Mouse (Mus musculus) urinary bladder, postnatal 4 days (tissue): Measurements from ENCODE around the gene Hnrnpm.
"Not testable (repeated sequence)": the region's sequence is repeated elsewhere in the genome, so short reads cannot be mapped to it uniquely, and the experiment has no call there.

Source experiments
- DNase-seq, 2 experiments: peaks; one replicate each; pipeline ENCODE4 v3.0.0; 2021 to 2022; ENCODE audit warnings: low spot score in 2 of 2

The Hnrnpm gene

DNA sequence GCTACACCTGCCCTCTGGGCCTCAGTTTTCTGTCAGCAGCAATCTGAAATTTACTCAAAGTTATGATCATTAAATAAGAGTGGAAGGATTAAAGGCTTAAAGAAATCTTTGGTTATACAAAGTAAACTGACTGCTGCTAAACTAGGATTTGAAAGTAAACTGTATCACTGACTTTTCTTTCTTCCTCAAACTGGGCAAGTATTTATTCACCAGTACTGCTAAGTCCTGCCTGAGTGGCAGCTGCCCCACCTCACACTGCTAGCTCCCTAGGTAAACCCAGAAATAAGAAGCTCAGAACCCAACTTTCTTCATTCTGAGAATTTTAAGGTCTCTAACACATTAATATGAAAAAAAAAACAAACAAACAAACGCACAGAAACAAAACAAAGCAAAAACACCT, 12.8 kb downstream of the Hnrnpm start:
- DNase-seq = no peak

DNA sequence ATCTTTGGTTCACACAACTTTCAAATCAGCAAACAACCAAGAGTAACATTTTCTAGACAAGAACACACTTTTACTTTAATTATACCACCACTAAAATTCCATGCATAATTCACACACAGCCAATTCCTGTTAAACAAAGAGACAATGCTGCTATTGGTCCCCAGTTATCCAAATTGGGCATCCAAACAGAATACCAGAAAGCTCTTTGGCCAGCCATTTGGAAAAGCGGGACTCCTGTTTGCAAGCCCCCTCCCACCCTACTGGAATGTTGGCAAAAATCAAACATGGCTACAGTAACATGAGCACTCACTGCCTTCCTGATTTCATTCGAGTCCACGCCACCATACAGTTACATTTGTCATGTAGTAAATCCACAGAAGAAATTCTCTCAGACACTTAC, 17.0 kb downstream of the Hnrnpm start:
- no peak for DNase-seq

DNA sequence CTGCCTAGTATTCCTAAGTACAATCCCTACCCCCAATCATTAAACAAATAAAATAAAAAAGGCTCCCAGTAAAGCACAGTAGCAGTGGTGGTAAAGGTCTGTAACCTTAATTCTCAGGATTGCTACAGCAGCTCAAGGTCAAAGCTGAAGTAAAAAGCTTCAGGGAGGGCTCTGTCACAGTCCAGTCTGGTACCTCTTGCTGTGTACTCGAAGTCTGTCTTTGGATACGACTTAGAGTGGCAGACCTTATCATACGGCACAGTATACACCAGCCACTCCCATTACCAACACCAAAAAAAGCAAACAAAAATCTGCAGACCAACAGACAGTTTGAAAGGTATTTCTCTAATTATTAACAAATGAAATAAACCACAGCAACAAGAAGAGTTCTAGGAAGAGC, 19.8 kb downstream of the Hnrnpm start:
- no peak for DNase-seq

DNA sequence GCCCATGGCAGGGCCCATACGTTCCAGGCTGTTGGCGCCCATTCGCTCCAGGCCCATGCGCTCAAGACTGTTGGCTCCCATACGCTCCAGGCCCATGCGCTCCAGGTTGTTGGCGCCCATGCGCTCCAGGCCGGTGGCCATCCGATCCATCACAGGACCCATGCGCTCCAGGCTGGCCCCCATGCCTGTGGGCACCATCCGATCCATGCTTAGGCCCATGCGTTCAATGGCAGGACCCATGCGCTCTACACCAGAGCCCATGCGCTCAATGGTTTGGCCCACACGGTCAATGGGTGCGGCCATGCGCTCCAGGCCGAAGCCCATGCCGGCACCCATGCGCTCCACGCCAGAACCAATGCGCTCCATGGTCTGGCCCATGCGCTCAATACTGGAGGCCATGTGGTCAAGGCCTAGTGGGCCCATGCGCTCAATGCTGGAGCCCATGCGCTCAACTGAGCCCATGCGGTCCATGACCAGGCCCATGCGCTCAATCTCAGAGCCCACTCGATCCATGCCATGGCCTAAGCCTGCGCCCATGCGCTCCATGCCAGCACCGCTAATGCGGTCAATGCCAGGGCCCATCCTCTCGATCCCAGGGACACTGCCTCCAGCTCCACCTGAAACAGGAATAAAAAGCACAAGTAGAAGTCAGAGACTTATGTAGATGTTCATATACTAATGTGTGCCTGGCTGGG, 36.7 kb downstream of the Hnrnpm start:
- no peak for DNase-seq

DNA sequence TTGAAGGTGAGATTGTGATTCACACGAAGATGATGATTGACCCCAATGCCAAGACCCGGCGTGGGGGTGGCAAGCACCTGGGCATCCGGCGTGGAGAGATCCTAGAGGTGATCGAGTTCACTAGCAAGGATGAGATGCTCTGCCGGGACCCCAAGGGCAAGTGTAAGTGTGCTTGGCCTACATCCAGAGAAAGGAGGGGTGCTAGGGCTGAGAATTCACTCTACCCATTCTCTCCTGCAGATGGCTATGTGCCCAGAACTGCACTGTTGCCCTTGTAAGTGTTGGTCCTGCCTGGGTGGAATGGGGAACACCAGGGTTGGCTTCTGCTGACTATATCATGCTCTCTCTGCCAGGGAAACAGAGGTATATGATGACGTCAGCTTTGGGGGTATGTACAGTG, 41.6 kb downstream of the Hnrnpm start:
- no peak for DNase-seq

DNA sequence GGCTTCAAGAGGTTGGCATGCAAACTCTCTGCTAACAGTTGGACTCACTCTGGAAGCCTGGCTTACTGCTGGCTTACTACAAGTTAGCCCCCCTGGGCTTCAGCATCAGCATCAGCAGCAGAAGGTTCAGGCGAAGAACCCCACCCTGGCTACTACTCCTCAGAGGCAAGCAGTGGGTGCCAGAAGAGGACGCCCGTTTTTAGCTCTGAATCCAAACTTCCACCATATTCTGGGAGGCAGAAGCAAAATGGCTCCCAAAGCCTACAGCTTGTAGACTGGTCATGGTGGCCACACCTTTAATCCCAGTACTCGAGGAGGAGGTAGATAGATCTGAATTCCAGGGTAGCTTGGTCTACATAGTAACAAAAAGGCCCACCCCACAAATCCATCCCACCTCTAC, 42.6 kb downstream of the Hnrnpm start:
- DNase-seq = no peak

DNA sequence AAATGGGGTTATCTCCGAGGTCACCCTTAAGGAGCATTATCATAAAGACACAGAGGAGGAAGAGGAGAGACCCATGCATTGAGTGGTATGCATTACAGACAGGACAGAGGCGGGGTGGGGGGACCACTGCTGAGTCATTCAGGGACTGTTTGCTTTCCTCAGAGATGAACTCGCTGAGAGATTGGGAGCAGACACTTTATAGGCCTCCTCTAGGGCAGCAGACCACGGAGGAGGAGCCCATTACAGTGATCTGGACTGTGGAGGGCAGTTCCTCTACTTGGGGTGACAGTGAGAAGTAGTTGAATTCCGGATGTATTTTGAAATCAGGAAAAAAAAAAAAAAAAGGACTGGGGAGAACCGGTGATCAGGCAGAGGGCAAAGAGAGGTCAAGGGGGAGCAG, 46.9 kb downstream of the Hnrnpm start:
- DNase-seq = no peak

DNA sequence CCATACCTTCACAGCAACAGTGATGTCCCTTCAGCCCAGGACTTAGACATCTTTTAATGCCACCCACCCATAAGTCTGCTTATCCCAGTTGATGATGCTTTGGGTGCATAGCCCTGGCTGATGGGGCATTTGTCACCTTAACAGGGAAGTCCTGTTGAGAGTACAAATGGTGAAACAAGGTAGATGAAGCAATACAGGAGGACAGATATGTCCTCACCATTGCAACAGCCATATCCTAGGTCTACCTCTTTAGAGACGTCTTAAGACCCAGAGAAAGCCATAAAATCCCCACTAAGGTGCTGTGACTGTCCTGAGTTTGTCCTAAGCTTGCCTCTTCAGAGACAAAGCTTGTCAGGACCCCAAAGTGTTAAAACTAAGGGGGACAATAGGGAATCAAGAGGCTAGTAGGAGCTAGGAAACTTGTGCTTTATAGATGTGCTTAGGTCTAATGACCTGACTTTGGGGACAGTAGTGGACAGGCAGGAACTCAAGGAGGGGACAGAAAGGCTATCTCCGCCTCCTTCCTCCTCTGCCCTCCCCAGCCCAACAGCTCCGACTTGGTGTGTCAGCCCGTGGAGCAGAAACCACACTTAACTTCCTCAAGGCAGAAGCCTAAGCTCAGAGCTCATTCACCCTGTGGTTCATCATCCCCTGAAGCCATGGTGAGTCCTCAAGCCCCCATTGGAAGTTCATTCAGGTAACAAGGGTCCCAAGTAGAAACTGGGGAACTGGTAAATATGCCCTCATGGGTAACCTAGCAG, 49.0 kb downstream of the Hnrnpm start, which contains the start of gene Pram1:
TSS of gene Pram1 (plus strand) at position 541 of the 761 bp plus-strand sequence.
- no peak for DNase-seq

DNA sequence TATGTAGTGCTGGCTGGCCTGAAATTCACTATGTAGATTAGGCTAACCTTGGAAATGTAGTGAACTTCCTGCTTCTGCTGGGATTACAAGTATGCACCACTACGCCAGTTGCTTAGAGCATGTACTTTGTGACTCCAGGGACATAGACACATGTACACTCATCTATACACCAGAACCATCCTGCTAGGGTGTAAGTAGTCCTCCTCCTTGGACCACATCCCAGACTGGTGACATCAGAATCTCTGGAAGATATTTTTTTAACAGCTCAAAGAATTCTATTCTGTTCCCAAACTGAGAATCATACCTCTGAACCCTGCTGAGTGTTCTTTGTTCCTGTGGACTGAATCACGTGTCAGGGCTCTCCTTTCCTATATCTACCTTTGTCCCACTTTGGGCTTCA, 49.6 kb downstream of the Hnrnpm start:
- no peak for DNase-seq

DNA sequence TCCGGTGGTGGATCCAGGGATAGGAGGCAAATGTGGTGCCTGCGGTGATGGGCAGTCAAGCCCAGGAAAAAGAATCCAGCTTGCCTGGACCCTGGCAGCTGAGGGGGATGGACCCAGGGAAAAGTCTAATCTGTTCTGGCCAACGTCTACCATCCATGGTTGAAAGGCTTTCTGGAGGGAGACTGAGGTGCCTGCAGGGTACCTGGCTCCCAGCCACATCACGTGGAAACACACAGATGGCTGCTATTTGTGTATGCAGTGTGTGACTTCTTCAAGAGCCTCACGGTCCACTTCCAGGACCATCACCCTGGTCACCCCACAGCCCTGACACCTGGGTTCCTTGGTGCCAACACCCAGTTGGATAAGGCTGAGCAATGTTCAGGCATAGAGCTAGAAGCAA, 54.9 kb downstream of the Hnrnpm start:
- DNase-seq = no peak

DNA sequence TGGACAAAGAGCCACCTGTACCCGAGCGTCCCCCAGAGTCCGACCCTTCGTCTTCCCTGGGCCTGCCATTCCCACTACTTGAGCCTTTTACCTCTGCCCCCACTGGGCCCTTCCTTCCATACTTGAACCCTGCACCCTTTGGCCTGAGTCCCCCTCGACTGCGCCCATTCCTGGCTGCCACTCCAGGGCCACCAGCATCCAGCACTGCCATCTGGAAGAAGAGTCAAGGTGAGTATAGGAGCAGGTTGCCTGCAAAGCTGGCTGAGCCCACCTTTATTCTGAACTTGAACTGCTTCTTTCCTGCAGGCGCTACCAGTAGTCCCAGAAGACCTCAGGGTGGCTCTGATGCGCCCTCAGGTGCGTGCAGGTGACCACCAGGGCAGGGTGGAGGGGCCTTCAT, 55.4 kb downstream of the Hnrnpm start:
- DNase-seq = no peak

DNA sequence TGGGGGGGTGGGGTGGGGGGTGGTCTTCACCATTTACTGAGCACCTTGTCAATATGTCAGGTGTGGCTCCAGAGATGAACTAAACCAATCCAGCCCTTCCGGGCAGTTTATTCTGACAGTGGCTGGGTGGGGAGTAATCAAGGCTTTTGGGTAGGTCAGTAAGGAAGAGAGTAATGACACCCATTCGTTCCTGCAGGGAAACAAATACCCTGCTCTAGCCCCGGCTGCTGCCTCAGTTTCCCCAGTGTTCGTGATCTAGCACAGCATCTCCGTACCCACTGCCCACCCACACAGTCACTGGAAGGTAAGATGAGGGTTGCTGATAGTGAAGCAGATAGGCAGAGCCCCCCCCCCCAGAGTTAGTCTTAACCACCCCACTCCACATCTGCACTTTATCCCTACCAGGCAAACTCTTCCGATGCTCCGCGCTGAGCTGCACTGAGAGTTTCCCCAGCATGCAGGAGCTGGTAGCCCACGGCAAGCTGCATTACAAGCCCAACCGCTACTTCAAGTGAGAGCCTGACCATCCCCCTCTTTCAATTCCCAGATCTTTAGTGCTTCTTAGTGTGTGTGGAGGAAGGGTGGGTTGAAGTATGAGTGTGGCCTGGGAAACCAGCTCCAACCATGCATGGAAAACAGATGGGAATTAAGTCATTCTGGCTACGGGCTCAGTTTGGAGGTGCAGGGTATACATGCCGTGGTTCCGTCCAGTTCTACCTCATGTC, 56.3 kb downstream of the Hnrnpm start:
- no peak for DNase-seq

DNA sequence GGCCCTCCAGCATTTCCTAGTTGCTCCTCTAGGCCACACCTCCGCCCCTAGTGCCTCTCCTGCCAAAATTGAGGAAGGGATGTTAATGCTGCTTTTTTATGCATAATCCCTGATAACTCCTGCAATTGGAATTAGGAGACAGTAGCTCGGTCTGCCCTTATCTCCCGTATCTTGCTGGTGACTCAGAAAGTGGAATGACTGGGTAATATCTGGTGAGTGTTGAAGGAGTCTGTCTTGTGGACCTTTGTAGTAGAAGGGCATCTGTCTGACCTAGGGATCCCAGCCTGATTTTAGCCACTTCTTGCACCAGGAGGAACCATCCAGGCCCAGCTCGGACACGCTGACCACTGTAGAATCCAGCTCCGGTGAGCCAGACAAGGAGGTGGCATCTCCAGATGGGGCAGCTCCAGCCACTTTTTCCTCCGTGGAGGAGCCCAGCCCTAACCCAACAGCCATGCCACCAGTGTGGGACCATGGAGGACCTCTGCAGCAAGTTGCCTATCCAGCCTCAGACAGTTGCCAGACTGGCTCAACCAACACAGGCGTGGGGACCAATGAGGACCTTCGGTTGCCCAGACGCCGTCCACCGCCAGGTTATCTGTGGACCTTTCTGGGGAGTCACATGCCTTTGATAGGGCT, 57.1 kb downstream of the Hnrnpm start:
- DNase-seq = no peak

DNA sequence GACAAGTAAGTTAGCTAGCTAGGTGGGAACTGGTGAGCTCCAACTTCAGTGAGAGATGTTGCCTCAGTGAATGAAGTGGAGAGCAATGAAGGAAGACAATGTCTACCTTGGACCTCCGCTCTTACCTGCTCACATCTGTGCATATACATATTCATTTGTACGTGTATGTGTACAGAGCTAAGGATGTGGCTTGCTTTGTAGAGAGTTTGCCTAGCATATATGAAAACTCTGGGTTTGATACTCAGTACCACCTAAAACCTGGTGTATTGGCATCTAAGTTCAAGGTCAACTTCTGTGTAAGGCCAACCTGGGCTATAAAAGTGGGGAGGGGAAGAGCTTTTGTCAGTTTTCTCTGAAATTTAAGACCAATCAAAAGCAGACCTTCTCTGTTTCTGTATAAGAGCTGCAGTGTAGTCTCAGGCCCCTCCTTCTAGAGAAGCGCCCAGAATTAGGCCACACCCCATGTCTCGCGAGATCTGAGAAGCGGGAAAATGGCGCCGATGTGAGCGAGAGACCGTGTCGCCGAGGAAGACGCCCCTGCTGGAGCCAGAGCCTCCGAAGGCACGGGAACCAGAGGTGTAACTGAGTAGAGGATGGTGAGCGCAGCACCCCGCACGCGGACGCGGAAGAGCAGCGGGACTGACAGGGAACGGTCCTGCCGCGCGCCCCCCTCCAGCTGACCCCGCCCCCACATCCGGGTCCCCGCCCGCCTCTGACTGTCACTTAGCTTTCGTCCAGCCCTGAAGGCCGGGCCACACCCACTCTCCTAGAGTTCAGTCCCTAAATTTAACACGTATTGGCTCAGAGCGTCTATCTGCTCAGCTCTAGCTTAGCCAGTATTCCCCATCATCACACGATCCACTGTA, 57.8 kb downstream of the Hnrnpm start, which contains the start of gene Zfp414:
TSS of gene Zfp414 (plus strand) at position 470 of the 866 bp plus-strand sequence.
- DNase-seq = peak; percentile 84 to 91

DNA sequence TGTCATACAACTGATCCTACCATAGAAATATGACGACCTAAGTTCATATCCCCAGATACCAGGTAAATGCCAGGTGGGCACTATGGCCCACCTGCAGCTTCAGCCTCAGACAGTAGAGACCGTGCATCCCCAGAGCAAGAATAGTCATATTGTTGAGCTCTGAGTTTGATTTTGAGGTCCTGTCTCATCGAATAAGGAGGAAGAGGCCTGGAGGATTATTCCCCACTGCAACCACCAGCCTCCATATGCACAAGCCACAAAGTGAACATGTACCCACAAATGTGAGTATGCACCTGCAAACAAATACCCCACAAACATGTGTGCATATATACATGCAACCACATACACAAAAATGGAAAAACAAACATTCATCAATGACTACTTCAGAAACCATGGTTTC, 59.4 kb downstream of the Hnrnpm start:
- no peak for DNase-seq

DNA sequence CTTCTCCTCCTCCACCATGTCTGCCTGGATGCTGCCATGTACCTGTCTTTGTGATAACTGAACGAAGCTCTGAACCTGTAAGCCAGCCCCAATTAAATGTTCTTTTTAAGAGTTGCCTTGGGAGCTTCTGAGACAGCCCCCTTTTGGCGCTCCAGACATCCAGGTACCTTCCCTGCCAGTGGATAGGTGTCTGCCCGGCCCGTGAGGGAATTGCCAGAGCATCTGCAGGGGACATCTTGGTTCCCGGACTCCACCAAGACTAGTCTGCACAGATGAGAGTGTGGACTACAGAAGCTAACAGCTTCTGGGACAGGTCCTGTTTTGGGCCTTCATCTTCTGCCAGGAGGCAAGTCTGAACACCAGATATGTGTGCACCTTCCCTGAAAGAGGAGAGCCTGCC, 72.9 kb downstream of the Hnrnpm start:
- not testable (repeated sequence) for DNase-seq

DNA sequence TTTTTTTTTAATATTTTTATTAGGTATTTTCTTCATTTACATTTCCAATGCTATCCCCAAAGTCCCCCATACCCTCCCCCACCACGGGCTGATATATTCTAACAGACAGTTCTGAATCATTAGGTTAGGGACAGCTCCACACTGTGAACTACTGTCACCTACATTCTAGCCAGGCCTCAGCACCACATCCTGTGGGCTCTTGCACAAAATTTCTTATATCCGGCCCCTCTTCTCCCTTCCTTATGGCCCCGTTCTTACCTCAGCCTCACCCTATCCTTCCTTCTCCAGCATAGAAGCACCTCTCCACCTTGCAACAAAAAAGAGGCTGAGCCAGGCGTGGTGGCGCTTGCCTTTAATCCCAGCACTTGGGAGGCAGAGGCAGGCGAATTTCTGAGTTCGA, 76.1 kb downstream of the Hnrnpm start:
- no peak for DNase-seq

DNA sequence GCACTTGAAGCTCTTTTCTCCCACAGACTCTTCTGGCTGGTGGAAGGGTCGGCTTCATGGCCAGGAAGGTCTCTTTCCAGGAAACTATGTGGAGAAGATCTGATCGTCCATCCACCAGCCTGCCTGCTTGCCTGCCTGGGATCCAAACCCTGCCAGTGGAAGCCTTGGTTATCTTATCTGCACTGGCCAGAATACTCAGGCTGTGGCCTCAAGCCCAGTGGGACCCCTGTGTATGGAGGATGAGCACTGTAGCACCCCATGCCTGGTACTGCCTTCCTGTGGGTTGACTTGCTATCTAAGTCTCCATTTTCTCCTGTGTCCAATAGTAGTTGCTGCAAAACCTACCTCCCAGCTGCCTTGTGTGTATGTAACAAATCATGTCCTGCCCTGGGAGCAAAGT, 79.4 kb downstream of the Hnrnpm start:
- DNase-seq = no peak

DNA sequence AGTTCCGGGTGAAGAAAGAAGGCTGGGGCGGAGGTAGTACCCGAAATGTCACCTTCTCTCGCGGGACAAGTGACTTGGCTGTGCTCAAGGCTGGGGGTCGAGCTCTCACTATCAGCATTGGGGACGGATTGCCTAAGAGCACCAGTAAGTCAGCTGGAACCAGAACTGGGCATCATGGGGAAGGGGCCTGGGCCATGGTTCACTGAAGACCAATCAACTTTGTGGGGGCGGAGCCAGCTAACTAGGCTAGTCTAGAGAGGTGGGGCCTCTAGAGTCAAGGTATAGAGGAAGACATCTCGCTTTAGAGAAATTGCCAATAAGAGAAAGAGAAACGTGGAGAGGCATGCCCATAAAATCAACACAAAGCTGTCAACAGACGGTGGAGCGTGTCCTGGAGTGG, 84.7 kb downstream of the Hnrnpm start:
- DNase-seq = no peak

DNA sequence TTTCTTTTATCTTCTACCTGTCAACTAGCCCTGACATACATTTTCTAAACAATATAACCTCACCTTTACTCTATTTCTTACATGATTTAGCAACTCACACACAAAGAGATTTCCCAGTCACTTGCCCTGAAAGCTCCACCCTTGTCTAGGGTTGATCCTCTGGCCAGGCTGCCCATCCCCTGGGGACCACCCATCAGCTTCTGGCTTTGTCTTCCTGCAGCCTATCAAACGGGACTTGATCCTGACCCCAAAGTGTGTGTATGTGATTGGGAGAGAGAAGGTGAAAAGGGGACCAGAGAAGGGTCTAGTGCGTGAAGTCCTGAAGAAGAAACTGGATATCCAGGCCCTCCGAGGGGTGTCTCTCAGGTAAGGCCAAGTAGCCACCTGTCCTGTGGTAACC, 85.8 kb downstream of the Hnrnpm start:
- peak in 1 of 2 experiments; percentile 46 for DNase-seq

DNA sequence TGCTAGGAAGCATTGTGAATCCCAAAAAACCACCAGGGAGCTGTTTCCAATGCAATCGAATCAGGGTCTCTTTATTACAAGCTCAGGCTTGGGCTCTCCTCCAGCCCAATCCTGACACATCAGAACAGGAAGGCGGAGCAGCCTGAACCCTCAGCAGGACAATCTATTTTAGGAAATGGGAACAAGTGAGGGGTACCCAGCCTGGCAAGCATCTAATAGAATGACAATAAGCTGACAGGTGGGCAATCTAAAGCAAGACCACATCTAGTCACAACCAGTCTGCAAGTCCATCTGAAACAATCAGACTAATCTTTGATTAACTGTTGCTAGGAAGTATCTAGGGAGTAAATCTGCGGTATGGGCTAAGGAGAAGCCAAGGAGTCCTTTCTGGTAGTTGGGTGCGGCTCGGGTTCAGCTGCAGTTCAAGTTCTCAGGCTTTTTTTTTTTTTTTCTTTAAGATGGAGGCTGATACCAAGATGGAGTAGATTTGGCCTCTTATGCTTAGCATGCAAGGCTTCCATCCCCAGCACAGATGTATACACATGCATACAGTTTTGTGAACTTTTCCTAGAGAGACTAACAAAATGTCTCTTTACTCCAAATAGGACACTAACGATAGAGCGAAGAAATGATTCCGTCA, 86.7 kb downstream of the Hnrnpm start:
- peak in 1 of 2 experiments; percentile 20 for DNase-seq
